Mouse (Mus musculus) liver, embryonic 15.5 days (tissue): ENCODE measurements around the gene Sdccag8. TPM values are rescaled to one million over a fixed set of nuclear protein-coding genes. Genes with fewer than 3 reads are reported as not detected.
"Not testable (repeated sequence)": the region's sequence is repeated elsewhere in the genome, so short reads cannot be mapped to it uniquely, and the experiment has no call there.

Source experiments
- ATAC-seq: fragments of 200-750 bp; cut with Nextera tagmentation; 2 replicates; pipeline ENCODE4 v1.8.0; 2017; ENCODE audit warnings: moderate number of reproducible peaks, mild to moderate bottlenecking, moderate library complexity; ENCODE audit not compliant: insufficient read depth
- H3K27ac ChIP-seq: fragments of 300-500 bp; sonication (generic); replicated peaks from 2 replicates; pipeline ENCODE4 v1.5.1; 2015; ENCODE audit warnings: mild to moderate bottlenecking, inconsistent platforms
- H3K27me3 ChIP-seq: fragments of 300-500 bp; sonication (generic); 2 replicates; pipeline ENCODE4 v1.6.1; 2015; ENCODE audit warnings: mild to moderate bottlenecking, inconsistent platforms
- H3K36me3 ChIP-seq: fragments of 300-500 bp; sonication (generic); replicated peaks from 2 replicates; pipeline ENCODE4 v1.6.1; 2015; ENCODE audit warnings: moderate library complexity, mild to moderate bottlenecking, inconsistent platforms
- H3K4me1 ChIP-seq: fragments of 300-500 bp; sonication (generic); replicated peaks from 2 replicates; pipeline ENCODE4 v1.6.1; 2015; ENCODE audit warnings: inconsistent platforms
- H3K4me2 ChIP-seq: fragments of 300-500 bp; sonication (generic); 2 replicates; pipeline ENCODE4 v1.6.1; 2015; ENCODE audit warnings: moderate library complexity, mild to moderate bottlenecking, inconsistent platforms
- H3K4me3 ChIP-seq: fragments of 300-500 bp; sonication (generic); replicated peaks from 2 replicates; pipeline ENCODE4 v1.5.1; 2015; ENCODE audit warnings: mild to moderate bottlenecking, inconsistent platforms
- H3K9ac ChIP-seq: fragments of 300-500 bp; sonication (generic); 2 replicates; pipeline ENCODE4 v1.6.1; 2015; ENCODE audit warnings: moderate library complexity, mild to moderate bottlenecking, inconsistent platforms
- H3K9me3 ChIP-seq: fragments of 300-500 bp; sonication (generic); replicated peaks from 2 replicates; pipeline ENCODE4 v1.6.1; 2016; ENCODE audit warnings: inconsistent platforms
- WGBS: fragments of 180-500 bp; shearing (Covaris S2); methylation state at CpG from one replicate; pipeline ENCODE4 v1.1.7; 2015; ENCODE audit warnings: mixed read lengths; ENCODE audit not compliant: insufficient replicate concordance; 5-methylcytosine and 5-hydroxymethylcytosine counted together
- polyA plus RNA-seq: library from polyadenylated mRNA; unstranded; fragments of >200 nt; fragmentation: Nextera tagmentation; extraction: Ambion mirVana; gene quantifications from 2 replicates; pipeline ENCODE4 v1.2.1, GENCODE M21; 2015

The Sdccag8 gene
- polyA plus RNA-seq, 1 experiment from 2014 or later: 5.0 TPM

- ATAC-seq: no peak
- WGBS: 79% methylated on average over 12 of the region's 12 CpGs
Observed at GRCm38 (mm10) chr1:176828666-176829065, 14.2 kb downstream of the Sdccag8 start.

DNA sequence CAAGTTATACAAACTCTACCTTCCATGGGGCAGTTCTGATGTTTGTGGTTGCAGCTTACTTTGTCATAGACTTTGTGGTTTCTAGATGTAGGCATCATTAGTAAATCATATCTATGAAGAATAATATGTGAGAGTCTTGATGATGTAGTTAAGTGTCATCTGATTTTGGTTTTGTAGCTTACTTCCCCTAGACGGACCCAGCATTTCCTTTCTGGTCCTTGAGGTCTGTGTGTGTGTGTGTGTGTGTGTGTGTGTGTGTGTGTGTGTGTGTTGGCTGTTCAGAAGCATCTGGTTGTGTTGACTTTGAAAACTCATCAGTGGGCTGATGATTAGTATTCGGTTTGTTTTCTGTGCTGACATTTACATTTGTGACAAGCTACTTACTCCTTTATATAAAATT is 17.6 kb downstream of the Sdccag8 start:
- Histone ChIP-seq H3K4me2 (no peak overlapping the region), H3K9ac (no peak overlapping the region), H3K9me3 (no peaks in the 10 kb centered on the region), H3K4me3 (no peak overlapping the region), H3K27me3 (peaks cover 13% of the 10 kb centered on the region), H3K36me3 (no peaks in the 10 kb centered on the region), H3K4me1 (peaks cover 30% of the 10 kb centered on the region), H3K27ac (no peak overlapping the region)
- 39% methylated on average over 2 of the region's 2 CpGs for WGBS
- no peak for ATAC-seq

More at GRCm38 (mm10) chr1:176828666-176829065, 14.2 kb downstream of the Sdccag8 start:
- H3K36me3 ChIP-seq: no peaks in the 10 kb centered on the region
- H3K27ac ChIP-seq: no peak overlapping the region
- no peaks in the 10 kb centered on the region for H3K27me3 ChIP-seq
- H3K4me3 ChIP-seq: no peak overlapping the region
- H3K9ac ChIP-seq: no peak overlapping the region
- peaks cover 25% of the 10 kb centered on the region for H3K4me1 ChIP-seq
- no peak overlapping the region for H3K4me2 ChIP-seq
- no peaks in the 10 kb centered on the region for H3K9me3 ChIP-seq

DNA sequence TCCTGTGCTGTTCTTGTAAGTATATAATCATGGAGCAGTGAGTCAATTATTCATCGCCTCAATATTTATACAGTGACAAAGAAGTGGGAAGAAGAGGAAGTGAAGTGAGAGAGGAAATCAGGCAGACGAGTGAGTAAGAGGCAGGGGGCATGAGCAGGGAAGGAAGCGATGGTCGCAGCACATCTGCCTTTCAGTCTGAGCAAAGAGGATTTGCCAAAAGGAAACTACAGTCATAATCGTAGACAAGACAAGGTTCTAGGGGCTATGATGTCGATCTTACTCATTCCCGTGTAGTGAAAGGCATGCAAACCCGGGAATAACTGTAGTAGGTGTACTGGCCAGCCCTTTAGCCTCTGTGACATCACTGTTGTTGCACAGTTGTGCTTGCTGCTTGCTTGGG is 18.1 kb downstream of the Sdccag8 start:
- 21% methylated on average over 8 of the region's 8 CpGs for WGBS
- peaks cover 26% of the 10 kb centered on the region for H3K4me1 ChIP-seq
- H3K4me3 ChIP-seq: no peak overlapping the region
- H3K9ac ChIP-seq: no peak overlapping the region
- H3K27ac ChIP-seq: no peak overlapping the region
- H3K4me2 ChIP-seq: peak overlapping the region; percentile 23; the same call in 1 of the 2 replicates
- ATAC-seq: no peak
- H3K27me3 ChIP-seq: peaks cover 13% of the 10 kb centered on the region
- no peaks in the 10 kb centered on the region for H3K36me3 ChIP-seq
- H3K9me3 ChIP-seq: no peaks in the 10 kb centered on the region

- H3K4me2 ChIP-seq: no peak overlapping the region
- no peak for ATAC-seq
- H3K9me3 ChIP-seq: no peaks in the 10 kb centered on the region
- H3K27me3 ChIP-seq: peaks cover 13% of the 10 kb centered on the region
- H3K4me3 ChIP-seq: no peak overlapping the region
- H3K36me3 ChIP-seq: no peaks in the 10 kb centered on the region
- peaks cover 24% of the 10 kb centered on the region for H3K4me1 ChIP-seq
- no peak overlapping the region for H3K9ac ChIP-seq
- H3K27ac ChIP-seq: no peak overlapping the region
Observed at GRCm38 (mm10) chr1:176833257-176833656, 18.8 kb downstream of the Sdccag8 start.

DNA sequence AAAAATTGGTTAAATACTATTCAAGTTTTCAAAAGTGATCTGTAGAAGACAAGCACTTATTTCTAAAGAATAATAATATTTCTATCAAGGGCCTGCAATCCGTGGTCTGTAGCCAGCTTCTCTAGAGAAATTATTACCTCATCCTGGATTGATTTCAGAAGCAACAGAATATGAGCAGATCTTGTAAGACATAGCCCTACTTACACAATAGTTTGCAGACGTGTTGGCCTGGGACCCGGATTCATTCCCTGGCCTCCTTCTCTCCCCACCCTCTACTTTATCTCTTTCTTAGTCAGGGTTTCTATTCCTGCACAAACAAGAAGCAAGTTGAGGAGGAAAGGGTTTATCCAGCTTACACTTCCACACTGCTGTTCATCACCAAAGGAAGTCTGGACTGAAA is 19.5 kb downstream of the Sdccag8 start:
- Histone ChIP-seq H3K27me3 (peaks cover 13% of the 10 kb centered on the region), H3K27ac (no peak overlapping the region), H3K9ac (no peak overlapping the region), H3K4me3 (no peak overlapping the region), H3K4me1 (peaks cover 24% of the 10 kb centered on the region), H3K36me3 (no peaks in the 10 kb centered on the region), H3K4me2 (no peak overlapping the region), H3K9me3 (no peaks in the 10 kb centered on the region)
- 23% methylated on average over 3 of the region's 3 CpGs for WGBS
- no peak for ATAC-seq

DNA sequence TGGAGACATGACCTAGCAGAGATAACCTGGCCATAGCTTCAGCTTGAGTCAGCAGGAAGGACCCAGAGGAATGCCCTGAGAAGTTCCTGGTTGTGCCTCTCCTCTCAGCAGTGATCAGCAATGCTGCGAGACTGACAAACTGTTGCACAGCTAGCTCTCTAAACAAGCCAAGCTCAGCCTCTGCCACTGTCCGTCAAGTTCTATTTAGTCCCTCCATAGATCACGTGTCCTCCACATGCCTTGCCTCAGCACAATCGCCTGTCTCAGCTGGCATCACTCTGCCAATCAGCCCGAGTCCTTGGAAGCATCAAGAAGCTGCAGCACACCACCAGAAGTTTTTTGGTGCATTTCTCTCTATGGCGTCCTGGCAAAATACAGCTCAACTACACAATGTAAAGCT is 20.4 kb downstream of the Sdccag8 start:
- no peaks in the 10 kb centered on the region for H3K9me3 ChIP-seq
- peak overlapping the region; percentile 84 for H3K4me2 ChIP-seq
- ATAC-seq: 0 out of 2 replicates have a peak, but pooled peaks have one; percentile 24
- H3K4me1 ChIP-seq: peaks cover 21% of the 10 kb centered on the region
- H3K9ac ChIP-seq: no peak overlapping the region
- no peaks in the 10 kb centered on the region for H3K36me3 ChIP-seq
- peak overlapping the region; percentile 56; the same call in 1 of the 2 replicates for H3K4me3 ChIP-seq
- peak overlapping the region; percentile 14; the same call in 1 of the 2 replicates for H3K27ac ChIP-seq
- peaks cover 13% of the 10 kb centered on the region for H3K27me3 ChIP-seq
- WGBS: 16% methylated on average over 6 of the region's 6 CpGs

DNA sequence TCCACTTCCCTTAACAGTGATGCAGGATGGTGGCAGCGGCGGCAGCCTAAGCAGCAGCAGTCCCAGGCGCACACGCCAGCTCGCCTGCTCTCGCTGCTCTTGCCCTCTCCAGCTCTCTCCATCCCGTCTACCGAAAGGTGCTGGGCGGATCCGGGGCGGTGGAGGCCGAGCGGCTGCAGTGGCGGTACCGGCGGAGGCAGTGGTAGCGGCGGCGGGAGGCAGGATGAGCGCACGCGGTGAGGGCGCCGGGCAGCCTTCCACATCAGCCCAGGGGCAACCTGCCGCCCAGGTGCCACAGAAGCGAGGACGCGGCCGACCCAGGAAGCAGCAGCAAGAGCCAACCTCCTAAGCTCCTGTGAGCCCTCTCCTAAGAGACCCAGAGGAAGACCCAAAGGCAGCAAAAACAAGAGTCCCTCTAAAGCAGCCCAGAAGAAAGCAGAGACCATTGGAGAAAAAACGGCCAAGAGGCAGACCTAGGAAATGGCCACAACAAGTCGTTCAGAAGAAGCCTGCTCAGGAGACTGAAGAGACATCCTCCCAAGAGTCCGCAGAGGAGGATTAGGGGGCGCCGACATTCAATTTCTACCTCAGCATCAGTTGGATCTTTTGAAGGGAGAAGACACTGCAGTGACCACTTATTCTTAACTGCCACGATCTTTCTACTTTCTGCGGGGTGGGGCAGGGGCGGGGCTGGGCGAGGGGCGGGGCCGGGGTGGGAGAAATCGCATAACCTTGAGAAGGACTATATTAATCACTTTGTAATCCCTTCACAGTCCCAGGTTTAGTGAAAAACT is 21.2 kb downstream of the Sdccag8 start:
- 2% methylated on average over 41 of the region's 41 CpGs for WGBS
- H3K27ac ChIP-seq: 0 out of 2 replicates have a peak overlapping the region, but pooled peaks have one; percentile 14

GRCm38 (mm10) chr1:176836562-176836961 is 22.1 kb downstream of the Sdccag8 start:
- H3K9me3 ChIP-seq, ATAC-seq, H3K36me3 ChIP-seq, H3K9ac ChIP-seq, H3K27ac ChIP-seq: not testable (repeated sequence)
- Histone ChIP-seq H3K4me2 (peak overlapping the region; percentile 84), H3K27me3 (peaks cover 13% of the 10 kb centered on the region), H3K4me3 (peak overlapping the region; percentile 33), H3K4me1 (peaks cover 21% of the 10 kb centered on the region)
- 11% methylated on average over 7 of the region's 7 CpGs for WGBS

More for the DNA sequence above, 21.2 kb downstream of the Sdccag8 start:
- Histone ChIP-seq H3K4me1 (peaks cover 21% of the 10 kb centered on the region), H3K36me3 (no peaks in the 10 kb centered on the region), H3K9me3 (no peaks in the 10 kb centered on the region), H3K4me3 (peak overlapping the region; percentile 56), H3K4me2 (peak overlapping the region; percentile 84), H3K9ac (peak overlapping the region; percentile 41), H3K27me3 (peaks cover 13% of the 10 kb centered on the region)
- peak; percentile 62 for ATAC-seq

- H3K9ac ChIP-seq: no peak overlapping the region
- no peaks in the 10 kb centered on the region for H3K4me1 ChIP-seq
- H3K9me3 ChIP-seq: no peaks in the 10 kb centered on the region
- no peak for ATAC-seq
- H3K36me3 ChIP-seq: 0 out of 2 replicates have a peak, but pooled peaks cover 9% of the 10 kb centered on the region
- 61% methylated on average over 17 of the region's 17 CpGs for WGBS
- no peaks in the 10 kb centered on the region for H3K27me3 ChIP-seq
- no peak overlapping the region for H3K4me3 ChIP-seq
- no peak overlapping the region for H3K4me2 ChIP-seq
- no peak overlapping the region for H3K27ac ChIP-seq
Observed at GRCm38 (mm10) chr1:176845082-176845977, 30.9 kb downstream of the Sdccag8 start.

GRCm38 (mm10) chr1:176847118-176847859 is 32.8 kb downstream of the Sdccag8 start:
- no peak overlapping the region for H3K4me3 ChIP-seq

More at GRCm38 (mm10) chr1:176847118-176847859, 32.8 kb downstream of the Sdccag8 start:
- WGBS: 61% methylated on average over 10 of the region's 10 CpGs
- Histone ChIP-seq H3K27me3 (no peaks in the 10 kb centered on the region), H3K27ac (no peak overlapping the region), H3K9me3 (no peaks in the 10 kb centered on the region), H3K36me3 (0 out of 2 replicates have a peak, but pooled peaks cover 9% of the 10 kb centered on the region), H3K9ac (no peak overlapping the region), H3K4me1 (no peaks in the 10 kb centered on the region), H3K4me2 (no peak overlapping the region)
- no peak for ATAC-seq
